Mouse (Mus musculus) MEL (cell line): ENCODE data around the gene Zfp296. TPM values are rescaled to one million over a fixed set of nuclear protein-coding genes. Genes with fewer than 3 reads are reported as not detected.

Experiments used
- DNase-seq: peaks from one replicate; pipeline ENCODE4 v3.0.0; 2011; ENCODE audit warnings: low read depth, low spot score
- H3K27ac ChIP-seq: 2 replicates; pipeline ENCODE4 v1.5.1; 2012; ENCODE audit warnings: low read depth, mild to moderate bottlenecking, control low read depth, low read length, moderate library complexity; ENCODE audit not compliant: control insufficient read depth
- H3K27me3 ChIP-seq, 2 experiments: fragments of 150-350 bp in 1 of 2; sonication (generic) in 1 of 2; 2 replicates each; pipeline ENCODE4 v1.6.1; 2012; ENCODE audit warnings: low read length in 2 of 2, mild to moderate bottlenecking in 2 of 2, improper control_type of control experiment in 1 of 2, moderate library complexity in 1 of 2; ENCODE audit not compliant: insufficient read depth in 2 of 2, control insufficient read depth in 1 of 2
- H3K36me3 ChIP-seq, 2 experiments: 2 replicates each; pipeline ENCODE4 v1.6.1; 2012 to 2014; ENCODE audit warnings: low read length in 2 of 2, improper control_type of control experiment in 1 of 2, inconsistent platforms in 1 of 2, mild to moderate bottlenecking in 1 of 2; ENCODE audit not compliant: insufficient read depth in 2 of 2, control insufficient read depth in 1 of 2
- H3K4me1 ChIP-seq, 2 experiments: fragments of 150-350 bp in 1 of 2; sonication (generic) in 1 of 2; 2 replicates each; pipeline ENCODE4 v1.6.1; 2012; ENCODE audit warnings: low read length in 2 of 2, improper control_type of control experiment in 1 of 2, mild to moderate bottlenecking in 1 of 2; ENCODE audit not compliant: insufficient read depth in 2 of 2, control insufficient read depth in 1 of 2
- H3K4me3 ChIP-seq, 2 experiments: fragments of 150-350 bp in 1 of 2; sonication (generic) in 1 of 2; 2 replicates each; pipeline ENCODE4 v1.5.1; 2012; ENCODE audit warnings: low read depth in 2 of 2, low read length in 2 of 2, mild to moderate bottlenecking in 2 of 2, moderate library complexity in 2 of 2, control low read depth in 1 of 2, improper control_type of control experiment in 1 of 2; ENCODE audit not compliant: control insufficient read depth in 1 of 2, insufficient read depth in 1 of 2
- H3K79me2 ChIP-seq: 2 replicates; pipeline ENCODE4 v1.6.1; 2012; ENCODE audit warnings: mild to moderate bottlenecking, low read length, moderate library complexity; ENCODE audit not compliant: control insufficient read depth, poor library complexity, insufficient read depth
- H3K9ac ChIP-seq: 2 replicates; pipeline ENCODE4 v1.6.1; 2012; ENCODE audit warnings: low read depth, mild to moderate bottlenecking, control low read depth, low read length, moderate library complexity; ENCODE audit not compliant: control insufficient read depth, poor library complexity, severe bottlenecking
- H3K9me3 ChIP-seq: fragments of 150-350 bp; sonication (generic); replicated peaks from 2 replicates; pipeline ENCODE4 v1.6.1; 2012; ENCODE audit warnings: mild to moderate bottlenecking, low read length, improper control_type of control experiment, moderate library complexity; ENCODE audit not compliant: insufficient read depth
- CTCF ChIP-seq, 3 experiments: IDR thresholded peaks in 2 of 3; conservative IDR thresholded peaks in 1 of 3; 2 replicates each; pipeline ENCODE4 v1.5.1; 2011 to 2012; ENCODE audit warnings: low read length in 3 of 3, low read depth in 2 of 3, mild to moderate bottlenecking in 2 of 3, improper control_type of control experiment in 1 of 3, inconsistent platforms in 1 of 3, mixed read lengths in 1 of 3, moderate library complexity in 1 of 3; ENCODE audit not compliant: control insufficient read depth in 1 of 3, insufficient read depth in 1 of 3, poor library complexity in 1 of 3, severe bottlenecking in 1 of 3
- E2F4 ChIP-seq: IDR thresholded peaks from 2 replicates; pipeline ENCODE4 v1.6.1; 2011; ENCODE audit warnings: low read depth, low read length, improper control_type of control experiment, borderline replicate concordance
- EP300 ChIP-seq, 2 experiments: IDR thresholded peaks; 2 replicates each; pipeline ENCODE4 v1.6.1; 2011; ENCODE audit warnings: improper control_type of control experiment in 2 of 2, low read length in 2 of 2, low read depth in 1 of 2, mild to moderate bottlenecking in 1 of 2
- GABPA ChIP-seq: IDR thresholded peaks from 2 replicates; pipeline ENCODE4 v1.6.1; 2012; ENCODE audit warnings: low read depth, mild to moderate bottlenecking, inconsistent platforms, low read length, improper control_type of control experiment, moderate library complexity
- GATA1 ChIP-seq: IDR thresholded peaks from 2 replicates; pipeline ENCODE4 v1.6.1; 2011; ENCODE audit warnings: low read depth, low read length, improper control_type of control experiment
- JUND ChIP-seq: IDR thresholded peaks from 2 replicates; pipeline ENCODE4 v1.6.1; 2011; ENCODE audit warnings: low read depth, mild to moderate bottlenecking, improper control_type of control experiment, low read length
- KAT2A ChIP-seq: conservative IDR thresholded peaks from 2 replicates; pipeline ENCODE4 v1.6.1; 2012; ENCODE audit warnings: low read depth, low read length, improper control_type of control experiment, inconsistent platforms
- MAX ChIP-seq: IDR thresholded peaks from 2 replicates; pipeline ENCODE4 v1.6.1; 2011; ENCODE audit warnings: low read length, improper control_type of control experiment
- MXI1 ChIP-seq: IDR thresholded peaks from 2 replicates; pipeline ENCODE4 v1.6.1; 2011; ENCODE audit warnings: mild to moderate bottlenecking, low read depth, low read length, improper control_type of control experiment
- NRF1 ChIP-seq: IDR thresholded peaks from 2 replicates; pipeline ENCODE4 v1.6.1; 2014; ENCODE audit warnings: low read depth, mild to moderate bottlenecking, inconsistent platforms, low read length, improper control_type of control experiment, moderate library complexity; ENCODE audit not compliant: poor library complexity, insufficient read depth, severe bottlenecking
- POLR2A ChIP-seq, 2 experiments: IDR thresholded peaks; 2 replicates each; pipeline ENCODE4 v1.6.1; 2011 to 2012; ENCODE audit warnings: low read length in 2 of 2, mild to moderate bottlenecking in 2 of 2, control low read depth in 1 of 2, improper control_type of control experiment in 1 of 2, low read depth in 1 of 2, moderate library complexity in 1 of 2; ENCODE audit not compliant: control insufficient read depth in 1 of 2, insufficient read depth in 1 of 2, poor library complexity in 1 of 2
- POLR2AphosphoS2 ChIP-seq: IDR thresholded peaks from 2 replicates; pipeline ENCODE4 v1.6.1; 2011; ENCODE audit warnings: low read length, improper control_type of control experiment
- POLR2AphosphoS5 ChIP-seq: IDR thresholded peaks from 2 replicates; pipeline ENCODE4 v1.6.1; 2012; ENCODE audit warnings: low read depth, borderline replicate concordance, mild to moderate bottlenecking, inconsistent platforms, low read length, moderate library complexity, mixed read lengths
- RAD21 ChIP-seq: IDR thresholded peaks from 2 replicates; pipeline ENCODE4 v1.6.1; 2011; ENCODE audit warnings: mild to moderate bottlenecking, low read depth, low read length, improper control_type of control experiment
- RCOR1 ChIP-seq: IDR thresholded peaks from 2 replicates; pipeline ENCODE4 v1.6.1; 2012; ENCODE audit warnings: low read depth, mild to moderate bottlenecking, inconsistent platforms, low read length, improper control_type of control experiment
- TAL1 ChIP-seq: IDR thresholded peaks from 2 replicates; pipeline ENCODE4 v1.6.1; 2012; ENCODE audit warnings: mild to moderate bottlenecking, inconsistent platforms, low read length, moderate library complexity, mixed read lengths
- TBP ChIP-seq: IDR thresholded peaks from 2 replicates; pipeline ENCODE4 v1.8.0; 2011; ENCODE audit warnings: low read depth, low read length, improper control_type of control experiment
- TCF12 ChIP-seq: IDR thresholded peaks from 2 replicates; pipeline ENCODE4 v1.6.1; 2014; ENCODE audit warnings: low read depth, mild to moderate bottlenecking, inconsistent platforms, low read length, improper control_type of control experiment, moderate library complexity
- UBTF ChIP-seq: IDR thresholded peaks from 2 replicates; pipeline ENCODE4 v1.6.1; 2012; ENCODE audit warnings: low read depth, mild to moderate bottlenecking, inconsistent platforms, low read length, improper control_type of control experiment, moderate library complexity, borderline replicate concordance; ENCODE audit not compliant: insufficient read depth
- USF1 ChIP-seq: IDR thresholded peaks from 2 replicates; pipeline ENCODE4 v1.6.1; 2014; ENCODE audit warnings: low read depth, mild to moderate bottlenecking, inconsistent platforms, low read length, improper control_type of control experiment, moderate library complexity
- USF2 ChIP-seq, 2 experiments: IDR thresholded peaks; 2 replicates each; pipeline ENCODE4 v1.6.1; 2011 to 2012; ENCODE audit warnings: improper control_type of control experiment in 2 of 2, low read length in 2 of 2, borderline replicate concordance in 1 of 2, inconsistent platforms in 1 of 2, low read depth in 1 of 2, mild to moderate bottlenecking in 1 of 2; ENCODE audit not compliant: insufficient read depth in 1 of 2
- ZC3H11A ChIP-seq: IDR thresholded peaks from 2 replicates; pipeline ENCODE4 v1.6.1; 2012; ENCODE audit warnings: low read depth, mild to moderate bottlenecking, inconsistent platforms, low read length, improper control_type of control experiment
- ZMIZ1 ChIP-seq: IDR thresholded peaks from 2 replicates; pipeline ENCODE4 v1.6.1; 2012; ENCODE audit warnings: low read depth, mild to moderate bottlenecking, inconsistent platforms, low read length, improper control_type of control experiment, moderate library complexity
- polyA plus RNA-seq, 2 experiments: library from polyadenylated mRNA; stranded (reverse) in 1 of 2; unstranded in 1 of 2; fragments of >175 nt in 1 of 2; fragments of >200 nt in 1 of 2; gene quantifications; 2 replicates each; pipeline versions ENCODE4 v1.2.1 to v1.2.4; 2012; ENCODE audit warnings: low replicate concordance in 2 of 2, low read depth in 1 of 2; ENCODE audit not compliant: insufficient read length in 2 of 2, insufficient read depth in 1 of 2, missing spikeins in 1 of 2
- total RNA-seq: library from RNA; depleted of rRNA; stranded (reverse); fragments of 300-350 nt; gene quantifications from 2 replicates; pipeline ENCODE4 v1.2.3, GENCODE M21; 2012

Zfp296 gene
- total and polyA plus RNA-seq, 3 experiments, result 3.3 to 7.8 TPM; not detected in 1

- H3K4me3 ChIP-seq, result no peak overlapping the region
- H3K27me3 ChIP-seq, result no peaks in the 10 kb centered on the region
- no peak for TF ChIP-seq GATA1
- no peak for TF ChIP-seq EP300 (IDR thresholded peaks at IDR 0.05; ENCODE audit: low read depth in 1 of 2, low read length in 2 of 2)
- TF ChIP-seq TCF12, result no peak
- no peak for TF ChIP-seq ZC3H11A
- peak in 1 of 3 experiments; percentile 18; a peak in 1 of 6 replicates for TF ChIP-seq CTCF (IDR thresholded peaks at IDR 0.05 in 2 of 3, conservative IDR thresholded peaks at IDR 0.05 in 1 of 3; ENCODE audit: control insufficient read depth in 1 of 3, insufficient read depth in 1 of 3, low read depth in 2 of 3, low read length in 3 of 3, poor library complexity in 1 of 3, severe bottlenecking in 1 of 3)
- no peak for TF ChIP-seq NRF1
- TF ChIP-seq, all 39 proteins: peak for 1
- H3K9me3 ChIP-seq, result no peaks in the 10 kb centered on the region
- H3K9ac ChIP-seq, result no peak overlapping the region
- peak; percentile 39 for DNase-seq
- no peak overlapping the region for H3K27ac ChIP-seq
- no peaks in the 10 kb centered on the region for H3K4me1 ChIP-seq
- H3K79me2 ChIP-seq, result no peaks in the 10 kb centered on the region
- peaks cover 0 to 6% of the 10 kb centered on the region in 2 experiments; a peak in 2 of 4 replicates for H3K36me3 ChIP-seq
Observed at GRCm38 (mm10) chr7:19531077-19531476, 46.0 kb upstream of the Zfp296 start.

- Histone ChIP-seq H3K4me1 (no peaks in the 10 kb centered on the region), H3K27me3 (no peaks in the 10 kb centered on the region), H3K9me3 (no peaks in the 10 kb centered on the region), H3K27ac (no peak overlapping the region), H3K9ac (no peak overlapping the region), H3K36me3 (peaks cover 0 to 6% of the 10 kb centered on the region in 2 experiments; a peak in 2 of 4 replicates), H3K79me2 (0 out of 2 replicates have a peak, but pooled peaks cover 1% of the 10 kb centered on the region), H3K4me3 (no peak overlapping the region)
- DNase-seq, result no peak
- TF ChIP-seq TAL1, result no peak
- TF ChIP-seq EP300 (IDR thresholded peaks at IDR 0.05; ENCODE audit: low read depth in 1 of 2, low read length in 2 of 2), result no peak
- TF ChIP-seq RAD21, result no peak
- TF ChIP-seq POLR2A (IDR thresholded peaks at IDR 0.05; ENCODE audit: control insufficient read depth in 1 of 2, insufficient read depth in 1 of 2, low read depth in 1 of 2, low read length in 2 of 2, poor library complexity in 1 of 2), result no peak
- TF ChIP-seq ZMIZ1, result no peak
- no peak for TF ChIP-seq NRF1
- no peak for TF ChIP-seq GABPA
- TF ChIP-seq TBP, result no peak
- no peak for TF ChIP-seq USF2 (IDR thresholded peaks at IDR 0.05; ENCODE audit: borderline replicate concordance in 1 of 2, insufficient read depth in 1 of 2, low read depth in 1 of 2, low read length in 2 of 2)
- no peak for TF ChIP-seq POLR2AphosphoS2
- TF ChIP-seq, all 39 proteins: peak for 0
Observed at GRCm38 (mm10) chr7:19532240-19532639, 44.8 kb upstream of the Zfp296 start.

- Histone ChIP-seq H3K79me2 (peaks cover 7% of the 10 kb centered on the region; the same call in 1 of the 2 replicates), H3K36me3 (peaks cover 0 to 6% of the 10 kb centered on the region in 2 experiments; a peak in 2 of 4 replicates), H3K4me3 (no peak overlapping the region), H3K27me3 (no peaks in the 10 kb centered on the region), H3K27ac (no peak overlapping the region), H3K4me1 (no peaks in the 10 kb centered on the region), H3K9ac (no peak overlapping the region), H3K9me3 (no peaks in the 10 kb centered on the region)
- no peak for DNase-seq
- TF ChIP-seq USF1 (no peak), RAD21 (no peak), KAT2A (no peak), POLR2AphosphoS5 (no peak), UBTF (no peak), JUND (no peak), MAX (no peak), USF2 (IDR thresholded peaks at IDR 0.05; ENCODE audit: borderline replicate concordance in 1 of 2, insufficient read depth in 1 of 2, low read depth in 1 of 2, low read length in 2 of 2) (no peak), MXI1 (no peak), CTCF (IDR thresholded peaks at IDR 0.05 in 2 of 3, conservative IDR thresholded peaks at IDR 0.05 in 1 of 3; ENCODE audit: control insufficient read depth in 1 of 3, insufficient read depth in 1 of 3, low read depth in 2 of 3, low read length in 3 of 3, poor library complexity in 1 of 3, severe bottlenecking in 1 of 3) (no peak), RCOR1 (no peak), POLR2A (IDR thresholded peaks at IDR 0.05; ENCODE audit: control insufficient read depth in 1 of 2, insufficient read depth in 1 of 2, low read depth in 1 of 2, low read length in 2 of 2, poor library complexity in 1 of 2) (no peak), NRF1 (no peak), POLR2AphosphoS2 (no peak), ZC3H11A (no peak), TCF12 (no peak), E2F4 (no peak)
Observed at GRCm38 (mm10) chr7:19534676-19535075, 42.4 kb upstream of the Zfp296 start.
